Mouse (Mus musculus) heart, adult 8-10 months (tissue): ENCODE measurements around the gene Card11. TPM values are rescaled to one million over a fixed set of nuclear protein-coding genes. Genes with fewer than 3 reads are reported as not detected.

ENCODE experiments used
- DNase-seq: peaks from one replicate; pipeline ENCODE4 v3.0.0; 2022; ENCODE audit warnings: low spot score
- total RNA-seq, 4 experiments: library from RNA; stranded (reverse); gene quantifications; 2 replicates each; pipeline ENCODE4 v1.2.4; 2022

Card11 gene
- total RNA-seq, 4 experiments from 2014 or later: 0.08 to 1.0 (median 0.42) TPM

- no peak for DNase-seq
These were observed 8.0 kb downstream of the Card11 start for GRCm38 (mm10) chr5:140992093-140993070.

- DNase-seq: no peak
These were observed 14.9 kb downstream of the Card11 start for GRCm38 (mm10) chr5:140985311-140986050.

GRCm38 (mm10) chr5:140981370-140981805 is 19.0 kb downstream of the Card11 start:
- DNase-seq: no peak

DNA sequence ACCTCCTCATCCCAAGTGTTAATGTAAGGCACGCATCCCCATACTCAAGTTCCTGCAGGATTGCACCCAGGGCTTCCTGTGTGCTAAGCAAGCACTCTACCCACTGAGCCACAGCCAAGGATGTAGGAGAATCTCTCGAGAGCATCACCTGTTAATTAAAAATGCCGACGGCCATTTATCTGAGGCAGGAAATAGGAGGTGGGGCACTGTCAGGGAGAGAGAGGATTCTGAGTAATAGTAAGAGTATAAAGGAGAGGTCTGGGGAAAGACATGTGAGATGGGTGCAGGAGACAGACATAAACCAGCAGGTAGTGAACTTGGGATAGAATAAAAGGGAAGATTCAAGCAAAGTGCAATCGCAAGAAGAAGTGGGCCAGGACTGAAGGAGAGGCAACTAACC is 19.6 kb downstream of the Card11 start:
- no peak for DNase-seq

DNA sequence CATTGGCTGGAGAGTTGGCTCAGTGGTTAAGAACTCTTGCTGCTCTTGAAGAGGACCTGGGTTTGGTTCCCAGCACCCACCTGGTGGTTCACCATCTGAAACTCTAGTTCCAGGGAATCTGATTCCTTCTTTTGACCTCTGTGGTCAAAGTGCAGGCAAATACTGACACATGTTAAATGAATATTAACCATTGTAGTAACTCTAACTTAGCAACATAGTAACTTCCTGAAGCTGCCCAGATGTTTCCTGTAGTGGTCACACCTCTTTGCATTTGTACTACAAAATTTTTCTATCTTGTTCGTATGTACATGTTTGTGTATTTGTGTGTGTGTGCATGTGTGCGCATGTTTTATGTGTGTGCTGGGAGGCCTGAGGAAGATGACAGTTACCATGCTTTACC is 20.3 kb downstream of the Card11 start:
- DNase-seq: no peak

DNA sequence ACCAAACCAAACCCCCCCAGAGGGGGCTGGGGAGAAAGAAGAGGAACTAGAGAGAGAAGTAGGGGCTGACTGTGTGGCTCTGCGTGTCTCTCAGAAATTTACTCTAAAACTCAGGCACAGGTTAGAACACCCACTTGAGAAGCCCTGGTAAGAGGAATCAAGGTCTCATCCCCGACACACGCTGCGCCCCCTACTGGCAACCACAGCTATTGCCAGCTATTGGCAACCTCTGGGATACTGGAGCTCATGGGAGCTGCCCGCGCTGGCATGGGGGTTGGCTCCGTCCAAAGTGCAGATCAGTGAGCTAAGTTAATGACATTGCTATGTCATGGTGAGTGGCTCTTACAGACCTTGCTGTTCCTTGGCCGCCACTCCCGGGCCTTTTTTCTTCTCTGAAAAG is 37.4 kb downstream of the Card11 start:
- peak; percentile 8 for DNase-seq

GRCm38 (mm10) chr5:140960732-140961131 is 39.6 kb downstream of the Card11 start:
- DNase-seq: no peak

GRCm38 (mm10) chr5:140959160-140959559 is 41.2 kb downstream of the Card11 start:
- no peak for DNase-seq

DNA sequence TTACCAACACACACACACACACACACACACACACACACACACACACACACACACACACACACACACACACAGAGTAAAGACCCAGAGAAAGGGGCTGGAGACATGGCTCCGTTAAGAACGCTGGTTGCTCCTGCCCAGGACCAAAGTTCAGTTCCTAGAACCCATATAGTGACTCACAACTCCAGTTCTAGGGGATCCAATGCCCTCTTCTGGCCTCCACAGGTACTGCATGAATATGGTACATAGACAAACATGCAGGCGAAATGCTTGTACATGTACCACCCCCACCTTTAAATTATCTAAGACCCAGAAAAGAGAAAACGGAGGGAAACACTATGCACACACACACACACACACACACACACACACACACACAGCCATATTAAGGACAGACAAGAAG is 43.3 kb downstream of the Card11 start:
- DNase-seq: no peak

DNA sequence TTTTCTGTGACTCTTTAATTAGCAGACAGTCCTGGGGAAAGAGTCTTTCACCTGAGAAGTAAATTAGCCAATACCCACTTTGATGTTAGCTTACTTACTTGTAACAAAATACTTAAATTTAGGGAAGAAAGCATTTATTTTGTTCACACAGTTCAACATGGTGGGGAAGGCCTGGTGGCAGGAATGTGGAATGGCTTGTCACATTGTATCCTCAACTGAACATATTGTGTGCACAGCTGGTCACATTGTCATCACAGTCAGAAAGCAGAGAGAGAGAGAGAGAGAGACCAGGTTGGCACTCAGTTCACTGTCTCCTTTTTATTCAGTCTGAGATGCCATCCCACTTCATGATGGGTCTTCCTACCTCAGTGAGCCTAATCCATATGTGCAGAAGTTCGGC is 44.7 kb downstream of the Card11 start:
- no peak for DNase-seq

DNA sequence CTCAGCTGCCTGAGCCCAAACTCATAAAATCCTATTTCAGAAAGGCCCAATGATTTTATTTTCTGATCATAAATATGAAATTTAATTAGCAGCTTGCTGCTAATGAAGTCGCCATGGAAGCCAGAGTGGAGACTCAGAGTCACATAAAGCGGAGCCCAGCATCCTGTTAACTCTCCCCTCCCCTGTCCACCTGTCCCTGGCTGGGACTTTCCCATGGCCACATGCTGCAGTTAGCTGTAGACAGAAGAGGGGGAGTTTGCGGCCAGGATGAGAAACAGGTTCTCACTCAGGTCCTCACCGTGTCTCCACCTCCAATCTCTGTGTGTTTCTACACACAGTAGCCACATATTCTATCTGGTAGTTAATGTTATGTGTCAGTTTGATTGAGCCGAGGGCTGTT is 48.6 kb downstream of the Card11 start:
- DNase-seq: no peak

DNA sequence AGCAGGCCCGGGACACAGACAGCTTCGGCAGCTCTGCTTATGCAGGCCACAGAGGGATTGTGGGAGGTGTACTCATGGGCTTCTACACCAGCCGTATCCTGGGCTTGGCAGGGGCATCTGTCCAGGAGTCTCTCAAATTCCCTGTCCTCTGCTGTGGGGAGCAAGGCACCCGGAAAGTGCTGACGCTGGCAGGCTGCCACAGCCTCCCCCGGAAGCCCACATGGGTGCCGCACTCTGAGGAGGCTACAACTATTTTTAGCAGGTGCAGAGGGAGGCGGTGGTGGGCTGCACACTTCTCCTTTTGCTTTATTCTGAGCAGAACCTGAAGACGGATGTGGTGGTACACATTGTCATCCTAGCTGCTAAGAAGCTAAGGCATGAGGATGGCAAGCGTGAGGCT is 52.4 kb downstream of the Card11 start:
- no peak for DNase-seq

GRCm38 (mm10) chr5:140946034-140946433 is 54.3 kb downstream of the Card11 start:
- DNase-seq: no peak

DNA sequence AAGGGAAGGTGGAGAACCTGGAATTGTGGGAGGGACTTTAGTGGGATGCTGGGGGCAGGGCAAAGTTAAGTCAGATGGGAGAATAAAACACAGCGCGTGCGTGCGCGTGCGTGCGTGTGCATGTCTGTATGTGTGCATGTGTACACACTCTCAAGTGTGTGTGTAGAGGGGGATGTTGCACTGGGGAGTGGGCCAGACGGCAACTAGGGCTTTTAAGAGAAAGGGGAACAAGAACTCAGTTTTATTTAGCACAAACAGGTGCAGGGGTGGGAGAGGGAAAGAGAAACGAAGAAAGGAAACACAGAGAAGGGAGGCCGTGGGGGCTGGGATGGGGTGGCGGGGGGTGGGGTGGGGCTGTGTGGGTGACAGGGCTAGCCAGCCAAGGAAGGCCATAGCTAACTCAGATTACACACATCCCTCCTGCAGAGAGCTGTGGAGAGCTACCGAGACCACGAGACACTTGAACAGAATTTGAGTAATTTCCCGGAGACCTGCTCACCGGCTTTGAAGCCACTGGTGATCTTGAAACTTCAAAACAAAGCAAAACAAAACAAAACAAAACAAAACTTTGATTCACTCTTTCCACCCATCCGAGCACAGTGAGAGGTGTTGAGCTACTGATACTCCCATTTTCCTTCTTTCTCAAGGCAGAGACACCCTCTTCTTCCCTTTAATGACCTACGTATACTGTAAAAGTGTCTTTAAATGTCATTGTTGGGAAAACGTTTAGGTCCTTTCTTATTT is 55.8 kb downstream of the Card11 start:
- DNase-seq: no peak

GRCm38 (mm10) chr5:140940923-140941491 is 59.4 kb downstream of the Card11 start:
- DNase-seq: no peak

DNA sequence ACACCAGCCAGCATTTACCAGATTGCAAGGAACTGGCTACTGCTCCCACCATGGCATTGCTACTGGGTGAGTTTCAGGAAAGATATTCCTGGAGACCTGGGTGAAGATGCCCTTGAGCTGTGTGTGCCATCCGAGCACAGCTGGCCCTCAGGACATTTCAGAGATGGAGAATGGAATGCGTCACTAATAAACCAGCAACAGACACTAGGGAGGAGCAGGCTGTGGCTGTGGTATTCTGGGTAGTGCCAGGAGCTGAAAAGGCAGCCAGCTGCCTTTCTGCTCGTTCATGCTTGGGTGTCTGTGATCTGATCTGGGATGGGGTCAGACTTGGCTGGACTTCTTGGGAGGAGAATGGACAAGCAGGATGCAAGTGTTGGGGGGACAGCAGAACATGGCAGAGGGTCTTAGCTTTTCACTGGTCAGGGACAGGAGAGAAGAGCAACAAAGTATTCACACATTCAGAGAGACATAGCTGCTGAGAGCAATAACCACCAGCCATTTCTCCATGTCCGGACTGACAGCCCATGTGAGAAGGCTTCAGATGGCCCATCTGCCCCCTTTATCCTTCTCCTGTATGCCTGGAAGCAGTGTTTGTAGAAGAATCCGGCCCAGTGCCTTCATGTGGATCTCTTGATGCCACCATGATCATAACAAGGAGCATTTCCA is 60.0 kb downstream of the Card11 start:
- no peak for DNase-seq

- DNase-seq: no peak
These were observed 63.6 kb downstream of the Card11 start for GRCm38 (mm10) chr5:140936816-140937215.

GRCm38 (mm10) chr5:140935848-140936247 is 64.5 kb downstream of the Card11 start:
- DNase-seq: no peak

DNA sequence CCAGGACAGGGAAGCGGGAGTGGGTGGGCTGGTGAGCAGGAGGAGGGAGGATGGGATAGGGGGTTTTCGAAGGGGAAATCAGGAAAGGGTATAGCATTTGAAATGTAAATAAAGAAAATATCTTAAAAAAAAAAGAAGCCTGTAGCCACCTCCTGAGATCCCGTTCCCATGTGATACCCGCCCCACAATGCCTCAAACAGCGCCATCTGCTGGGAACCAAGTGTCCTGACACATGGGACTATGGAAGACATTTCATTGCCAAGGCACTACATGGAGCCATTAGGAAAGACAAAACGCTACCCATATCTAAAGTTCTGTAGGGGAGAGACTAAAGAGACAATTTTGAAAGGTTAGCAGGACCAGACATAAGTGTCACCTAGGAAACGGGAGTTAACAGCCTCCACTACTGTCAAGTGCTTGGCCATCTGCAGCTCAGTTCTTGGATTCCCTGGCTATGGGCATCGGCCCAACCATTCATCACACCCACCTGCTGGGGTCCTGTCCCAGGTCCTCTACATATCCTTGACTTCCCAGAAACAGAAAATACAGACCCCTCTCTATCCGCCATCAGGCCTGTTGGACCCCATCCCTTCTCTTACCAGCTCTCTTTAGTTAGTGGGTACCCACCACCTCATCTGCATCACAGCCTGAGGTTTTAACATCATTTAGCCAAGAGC is 65.6 kb downstream of the Card11 start:
- DNase-seq: no peak

DNA sequence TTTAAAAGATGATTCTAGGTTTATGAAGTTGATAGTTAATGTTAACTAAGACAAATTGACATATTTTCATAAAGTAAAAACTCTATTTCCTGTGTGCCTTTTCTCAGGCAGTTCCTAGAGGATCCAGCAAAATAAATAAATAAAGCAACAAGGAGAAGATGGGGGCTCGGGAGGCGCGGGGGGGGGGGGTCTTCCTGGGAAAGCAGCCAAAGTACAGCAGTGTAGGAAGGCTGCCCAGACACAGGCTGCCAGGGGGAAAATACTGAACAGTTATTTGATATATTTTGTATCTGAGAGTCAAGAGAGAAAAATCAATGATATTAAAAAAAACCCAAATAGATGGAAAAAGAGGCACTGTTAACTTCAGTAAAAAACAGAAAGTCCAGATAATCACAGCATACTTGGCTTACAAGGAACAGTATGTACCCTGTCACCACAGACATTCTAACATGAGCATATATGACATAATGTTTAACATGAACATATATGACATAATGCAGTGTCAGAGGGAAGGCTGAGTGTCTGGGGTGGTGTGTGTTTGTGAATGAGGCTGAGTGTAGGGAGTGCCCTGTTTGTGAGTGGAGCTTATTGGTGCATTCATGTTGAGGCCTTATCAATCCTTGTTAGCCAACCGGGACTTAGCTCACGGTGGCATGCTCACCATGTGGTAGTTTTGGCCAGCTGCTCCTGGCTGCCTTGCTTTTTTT is 68.7 kb downstream of the Card11 start:
- DNase-seq: no peak
